Mouse (Mus musculus) embryonic stem cell, embryonic (primary cell): ENCODE measurements around the gene Nipal4.

Source experiments
- CTCF ChIA-PET, 4 experiments: fragments of 300-600 bp in 2 of 4; fragments of 350-600 bp in 2 of 4; sonication (Branson Sonifier 250); formaldehyde crosslinking; loops; one replicate each; lab custom pipeline; 2022; ENCODE audit warnings: inconsistent platforms in 2 of 4; lab: Charles Lee
- POLR2A ChIA-PET, 4 experiments: fragments of 300-600 bp in 2 of 4; fragments of 350-600 bp in 2 of 4; sonication (Branson Sonifier 250); formaldehyde crosslinking; loops; one replicate each; lab custom pipeline; 2022; ENCODE audit warnings: antibody characterized with exemption in 4 of 4, inconsistent platforms in 1 of 4; lab: Charles Lee

Nipal4 gene

DNA sequence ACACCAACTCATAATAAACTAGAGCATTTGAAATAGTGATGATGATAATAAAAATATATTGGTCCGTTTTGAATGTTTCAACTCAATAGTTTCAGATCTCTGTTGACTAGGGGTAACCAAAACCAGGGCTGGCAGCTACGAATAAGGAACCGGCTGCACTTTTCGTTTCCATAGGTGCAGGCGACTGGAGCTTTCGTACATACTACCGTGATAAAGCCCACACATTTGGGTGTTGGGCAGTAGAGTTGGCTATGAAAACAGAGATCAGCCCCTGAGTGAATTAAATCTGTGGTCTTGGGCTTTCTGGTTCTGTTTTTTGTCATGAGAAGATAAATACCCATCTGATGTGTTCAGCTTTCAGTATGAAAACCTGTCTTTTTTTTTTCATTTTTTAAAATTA, 40.0 kb downstream of the Nipal4 start:
- ChIA-PET CTCF (no interaction called here), POLR2A (interaction anchor here (0.7 to 4.8 kb wide), 18 partner anchors 9 to 70 kb away, joined by 3 to 45 read pairs (median 14); partner anchors contain the start of gene Adam19 (in 1 of the 4))

DNA sequence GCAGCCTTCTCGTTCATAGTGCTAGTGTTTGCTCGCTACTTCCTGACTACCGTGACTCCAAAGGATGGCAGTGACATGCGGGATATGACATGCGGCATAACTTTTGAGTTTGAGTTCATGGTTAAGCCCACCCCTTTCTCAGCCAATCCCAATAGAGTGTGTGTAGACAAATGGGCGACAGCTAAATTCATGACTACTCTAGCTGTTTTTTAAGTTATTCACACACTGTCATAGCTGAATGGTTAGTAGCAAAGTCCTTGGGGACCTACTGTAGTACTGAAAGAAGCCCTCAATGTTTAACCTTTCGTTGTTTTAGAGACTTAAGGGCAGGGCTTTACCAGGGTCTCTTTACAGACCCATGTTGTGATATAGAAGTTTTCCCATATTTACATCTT, 40.5 kb downstream of the Nipal4 start:
- CTCF ChIA-PET, result interaction anchor here in 2 of 4 experiments (0.7 to 1.1 kb wide), 3 partner anchors 19 to 151 kb away, joined by 3 to 4 read pairs (median 3); no protein-coding TSS in a partner anchor
- POLR2A ChIA-PET, result interaction anchor here (0.7 to 4.8 kb wide), 24 partner anchors 9 to 129 kb away, joined by 3 to 45 read pairs (median 8); partner anchors contain the start of gene Adam19 (in 2 of the 4)

DNA sequence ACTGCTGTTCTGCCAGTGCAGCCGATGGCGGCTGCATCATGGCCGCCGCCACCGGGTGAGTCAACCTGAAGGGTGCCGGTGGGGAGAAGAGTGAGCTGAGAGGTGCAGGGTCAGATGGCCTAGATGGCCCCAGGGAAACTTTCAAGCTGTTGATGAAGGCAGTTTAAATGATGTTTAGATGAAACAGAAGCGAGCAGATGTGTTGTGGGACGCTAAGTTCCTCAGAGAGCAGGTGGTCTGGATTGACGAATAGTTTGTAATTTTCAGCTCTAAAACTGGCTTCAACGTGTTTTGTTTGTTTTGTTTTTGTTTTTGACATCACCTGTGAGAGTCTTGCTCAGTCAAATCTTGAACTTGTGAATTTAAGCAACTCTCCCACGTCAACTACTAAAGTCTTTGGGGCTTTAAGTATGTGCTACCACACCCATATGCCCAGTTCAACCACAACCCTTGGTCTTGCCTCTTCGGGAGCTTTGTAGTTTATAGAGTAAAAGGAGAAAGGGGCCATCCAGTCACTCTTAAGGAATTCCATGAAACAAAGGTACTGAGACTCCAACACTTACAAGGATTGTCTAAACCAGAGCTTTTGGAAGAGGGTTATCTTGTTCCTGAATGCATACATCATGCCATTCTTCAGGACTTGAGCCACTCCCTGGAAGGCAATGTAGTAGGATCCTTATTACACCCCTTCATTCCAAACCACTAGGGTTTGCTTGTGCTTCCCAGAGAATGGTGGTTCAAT, 41.0 kb downstream of the Nipal4 start:
- ChIA-PET CTCF (interaction anchor here in 2 of 4 experiments (0.7 to 1.1 kb wide), 3 partner anchors 18 to 152 kb away, joined by 3 to 4 read pairs (median 3); no protein-coding TSS in a partner anchor), POLR2A (interaction anchor here (0.6 to 4.8 kb wide), 25 partner anchors 10 to 130 kb away, joined by 3 to 45 read pairs (median 7); partner anchors contain the start of gene Adam19 (in 2 of the 4))

DNA sequence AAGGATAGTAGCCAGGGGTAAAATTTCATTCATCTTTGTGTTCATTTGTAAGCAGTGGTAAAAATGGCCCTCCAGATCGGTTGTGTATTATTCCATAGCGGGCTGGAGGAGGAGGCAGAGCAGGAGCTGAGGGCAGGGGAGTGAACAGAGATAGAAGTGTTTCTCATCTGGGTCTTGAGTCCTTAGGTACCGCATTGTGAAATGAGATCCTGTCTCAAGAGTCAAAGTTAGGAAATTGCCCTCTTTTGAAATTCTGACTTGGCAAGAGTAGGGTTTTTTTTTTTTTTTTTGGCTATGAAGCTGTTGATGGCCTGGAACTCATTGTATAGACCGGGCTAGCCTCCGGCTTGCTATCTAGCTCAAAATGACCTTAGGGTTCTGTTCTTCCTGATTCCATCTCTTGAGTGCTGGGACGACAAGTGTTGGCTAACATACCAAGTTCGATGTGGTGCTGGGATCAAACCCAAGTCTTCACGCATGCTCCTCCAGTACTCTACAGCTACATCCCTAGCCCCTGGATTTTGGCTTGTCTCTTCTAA, 42.9 kb downstream of the Nipal4 start:
- ChIA-PET POLR2A (interaction anchor here in 3 of 4 experiments (0.6 to 13.4 kb wide), 14 partner anchors 9 to 1594 kb away, joined by 3 to 383 read pairs (median 4); partner anchors contain the start of gene Adam19 (in 1 of the 3)), CTCF (interaction anchor here in 1 of 4 experiments (0.5 to 0.6 kb wide), 2 partner anchors 29 to 158 kb away, joined by 3 to 7 read pairs; no protein-coding TSS in a partner anchor)

GRCm38 (mm10) chr11:46122875-46123274, 43.4 kb downstream of the Nipal4 start:
- CTCF ChIA-PET, result interaction anchor here in 1 of 4 experiments (0.5 kb wide), 1 partner anchor 158 kb away, joined by 3 read pairs; no protein-coding TSS in a partner anchor

DNA sequence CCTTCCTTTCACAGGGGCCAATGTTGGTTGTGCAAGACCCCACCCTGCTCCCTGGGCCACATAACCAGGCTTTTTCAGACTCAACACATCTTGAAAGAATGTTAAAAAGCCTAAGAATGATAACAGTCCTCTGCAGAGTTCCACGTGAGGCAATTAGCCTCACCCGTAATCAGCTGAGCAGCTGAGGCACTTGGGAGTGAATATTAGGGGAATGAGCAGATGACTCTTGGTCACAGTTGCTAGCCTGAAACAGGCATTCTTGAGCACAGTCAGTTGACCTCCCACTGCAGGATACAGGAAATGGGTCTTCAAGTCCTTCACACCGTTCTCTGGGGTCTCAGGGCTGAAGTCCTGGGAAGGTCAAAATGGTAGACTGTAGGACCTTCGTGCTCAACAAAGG, 44.6 kb downstream of the Nipal4 start:
- ChIA-PET POLR2A (interaction anchor here in 3 of 4 experiments (0.5 to 13.4 kb wide), 24 partner anchors 9 to 93 kb away, joined by 3 to 383 read pairs (median 4); partner anchors contain the start of gene Adam19 (in 1 of the 3)), CTCF (interaction anchor here in 2 of 4 experiments (0.6 to 1.4 kb wide), 2 partner anchors 55 to 62 kb away, joined by 3 to 4 read pairs; no protein-coding TSS in a partner anchor)

More at GRCm38 (mm10) chr11:46122875-46123274, 43.4 kb downstream of the Nipal4 start:
- POLR2A ChIA-PET, result interaction anchor here in 3 of 4 experiments (0.6 to 13.4 kb wide), 15 partner anchors 8 to 1593 kb away, joined by 3 to 383 read pairs (median 5); partner anchors contain the start of gene Adam19 (in 1 of the 3)

GRCm38 (mm10) chr11:46120084-46120483, 46.2 kb downstream of the Nipal4 start:
- POLR2A ChIA-PET, result interaction anchor here in 3 of 4 experiments (0.6 to 13.4 kb wide), 16 partner anchors 10 to 96 kb away, joined by 3 to 383 read pairs (median 6); partner anchors contain the start of gene Adam19 (in 2 of the 3)

DNA sequence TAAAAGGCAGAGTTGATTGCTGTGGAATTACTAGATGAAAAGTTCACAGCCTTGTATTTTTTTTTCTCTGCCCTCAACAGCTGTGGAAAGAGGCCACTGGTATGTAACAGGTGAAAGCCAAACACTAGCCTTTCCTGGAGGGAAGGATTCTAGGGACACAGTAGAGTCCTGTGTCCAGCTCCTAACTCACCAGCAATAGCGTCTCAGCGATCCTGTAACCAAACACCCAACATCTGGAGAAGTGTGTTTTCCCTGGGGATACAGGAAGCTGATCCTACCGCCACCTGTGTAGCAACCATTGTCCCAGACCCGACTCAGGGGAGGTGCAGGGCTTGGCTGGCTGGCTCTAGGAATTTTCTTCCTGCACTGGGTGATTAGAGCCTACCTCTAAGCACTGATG, 46.7 kb downstream of the Nipal4 start:
- ChIA-PET CTCF (interaction anchor here in 2 of 4 experiments (0.6 to 2.2 kb wide), 6 partner anchors 8 to 117 kb away, joined by 3 to 12 read pairs (median 3); no protein-coding TSS in a partner anchor), POLR2A (interaction anchor here (0.6 to 13.4 kb wide), 21 partner anchors 10 to 151 kb away, joined by 3 to 383 read pairs (median 5); partner anchors contain the start of gene Adam19 (in 2 of the 4))

More at GRCm38 (mm10) chr11:46120084-46120483, 46.2 kb downstream of the Nipal4 start:
- CTCF ChIA-PET, result interaction anchor here in 2 of 4 experiments (0.5 to 1.5 kb wide), 4 partner anchors 53 to 155 kb away, joined by 3 to 9 read pairs (median 4); no protein-coding TSS in a partner anchor

DNA sequence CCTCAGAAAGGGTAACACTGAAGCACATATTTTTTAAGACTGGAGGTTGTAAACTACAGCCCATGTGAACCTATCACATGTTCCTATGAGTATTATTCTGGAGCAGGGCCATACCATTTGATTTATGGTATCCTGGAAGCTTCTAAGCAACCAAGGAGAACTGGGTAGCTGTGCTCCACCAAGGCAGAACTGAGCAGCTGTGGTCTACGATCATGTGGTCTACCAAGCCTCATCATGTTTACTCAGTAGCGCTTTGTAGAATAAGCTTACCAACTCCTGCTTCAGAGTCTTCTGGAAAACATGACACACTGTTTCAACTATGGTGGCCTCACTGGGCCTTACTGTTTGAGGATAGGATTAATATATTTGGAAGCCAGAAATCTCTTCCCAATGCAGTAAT, 49.8 kb downstream of the Nipal4 start:
- CTCF ChIA-PET, result interaction anchor here in 2 of 4 experiments (1.1 to 1.9 kb wide), 2 partner anchors 10 to 45 kb away, joined by 3 to 6 read pairs; no protein-coding TSS in a partner anchor
- POLR2A ChIA-PET, result interaction anchor here in 3 of 4 experiments (0.9 to 13.4 kb wide), 23 partner anchors 9 to 63 kb away, joined by 3 to 383 read pairs (median 14); partner anchors contain the start of gene Adam19 (in 2 of the 3)

- ChIA-PET CTCF (interaction anchor here in 3 of 4 experiments (0.6 to 1.9 kb wide), 9 partner anchors 9 to 169 kb away, joined by 3 to 7 read pairs (median 3); no protein-coding TSS in a partner anchor), POLR2A (interaction anchor here (0.6 to 13.4 kb wide), 45 partner anchors 8 to 171 kb away, joined by 3 to 383 read pairs (median 5); partner anchors contain the start of genes Adam19 (in 2 of the 4) and Lsm11 (in 1 of the 4))
Measured at GRCm38 (mm10) chr11:46115411-46116173, 50.7 kb downstream of the Nipal4 start.

GRCm38 (mm10) chr11:46115011-46115410, 51.3 kb downstream of the Nipal4 start:
- ChIA-PET POLR2A (interaction anchor here (0.6 to 13.4 kb wide), 46 partner anchors 8 to 171 kb away, joined by 3 to 383 read pairs (median 6); partner anchors contain the start of genes Adam19 (in 2 of the 4) and Lsm11 (in 1 of the 4)), CTCF (interaction anchor here in 3 of 4 experiments (0.6 to 1.2 kb wide), 8 partner anchors 13 to 1473 kb away, joined by 3 to 4 read pairs (median 3); no protein-coding TSS in a partner anchor)

DNA sequence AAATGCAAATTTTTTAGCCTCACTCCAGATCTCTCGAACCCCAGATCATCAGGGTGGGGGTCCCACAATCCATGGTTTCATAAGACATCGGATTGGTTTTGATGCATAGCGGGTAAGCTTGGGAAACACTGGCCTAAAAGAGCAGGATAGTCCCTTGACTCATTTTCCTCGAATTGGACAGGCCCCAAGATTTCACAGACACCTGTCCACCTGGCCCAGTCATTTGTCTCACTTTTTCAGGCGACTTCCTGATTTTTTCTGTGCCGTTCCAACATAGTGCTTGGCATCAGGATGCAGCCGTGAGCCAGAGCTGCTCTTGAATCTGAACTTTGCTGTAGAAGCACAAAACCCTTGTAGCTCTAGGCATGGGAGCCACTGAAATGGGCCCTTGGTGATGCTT, 52.1 kb downstream of the Nipal4 start:
- ChIA-PET POLR2A (interaction anchor here in 3 of 4 experiments (0.6 to 13.4 kb wide), 31 partner anchors 7 to 170 kb away, joined by 3 to 383 read pairs (median 12); partner anchors contain the start of genes Adam19 (in 2 of the 3), Lsm11 (in 1 of the 3) and Thg1l (in 1 of the 3)), CTCF (interaction anchor here in 2 of 4 experiments (0.6 to 1.2 kb wide), 3 partner anchors 54 to 1473 kb away, joined by 3 read pairs; no protein-coding TSS in a partner anchor)

- CTCF ChIA-PET, result interaction anchor here in 3 of 4 experiments (0.7 to 1.2 kb wide), 3 partner anchors 62 to 161 kb away, joined by 4 to 7 read pairs (median 5); partner anchors contain the start of gene Thg1l (in 1 of the 3)
- POLR2A ChIA-PET, result interaction anchor here (0.7 to 13.4 kb wide), 20 partner anchors 8 to 263 kb away, joined by 3 to 383 read pairs (median 8); partner anchors contain the start of gene Adam19 (in 2 of the 4)
Measured at GRCm38 (mm10) chr11:46113211-46113610, 53.1 kb downstream of the Nipal4 start.

DNA sequence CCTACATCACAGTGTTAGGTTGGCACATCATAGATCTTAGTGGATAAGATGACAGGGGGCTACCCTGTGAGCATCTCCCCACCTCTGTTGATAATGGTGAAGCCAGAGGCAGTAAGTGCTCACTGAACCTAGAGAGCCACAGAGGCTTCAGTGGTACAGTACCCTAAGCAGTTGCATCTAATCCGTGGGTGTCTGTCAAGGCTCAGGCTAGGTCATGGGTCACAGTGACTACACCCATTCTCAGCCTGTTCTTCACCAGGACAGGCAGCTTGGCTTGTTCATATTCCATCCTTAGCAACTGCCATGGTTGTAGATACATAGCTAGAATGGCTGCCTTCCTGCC, 55.4 kb downstream of the Nipal4 start:
- CTCF ChIA-PET, result no interaction called here

DNA sequence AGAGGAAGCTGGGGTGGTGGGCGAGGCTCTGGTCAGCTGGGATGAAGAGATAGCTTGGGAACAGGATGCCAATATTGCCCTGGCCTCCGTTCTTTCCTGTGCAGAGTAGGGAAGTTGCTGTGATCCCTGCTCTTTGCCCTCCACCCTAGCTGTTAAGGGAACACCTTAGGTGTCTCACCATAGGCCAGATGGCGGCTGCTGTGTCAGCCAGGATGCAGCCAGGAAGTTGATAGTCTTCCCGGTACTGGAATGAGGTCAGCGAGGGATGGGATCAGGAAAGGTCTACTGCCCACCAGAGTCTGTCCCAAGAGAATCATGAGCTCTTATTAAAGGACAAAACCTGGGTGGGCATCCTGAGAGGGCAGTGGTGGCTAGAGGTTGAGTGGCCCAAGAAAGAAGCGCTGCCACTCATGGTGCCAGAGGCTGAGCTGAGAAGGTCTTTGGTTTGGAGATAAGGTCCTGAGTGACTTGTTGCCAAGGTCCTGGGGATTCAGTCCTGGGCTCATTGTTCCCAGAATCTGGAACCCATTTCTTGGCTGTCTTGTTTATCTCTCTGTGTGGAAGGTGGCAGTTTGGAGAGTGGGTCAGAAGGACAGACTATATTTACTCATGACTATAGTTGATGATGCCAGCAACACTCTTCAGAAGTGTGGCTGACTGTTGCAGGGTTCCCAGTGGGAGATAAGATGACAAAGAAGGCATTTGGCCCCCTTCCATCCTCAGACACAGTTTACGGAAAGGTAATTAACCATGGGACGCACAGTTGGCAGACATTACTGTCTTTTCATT, 56.0 kb downstream of the Nipal4 start:
- CTCF ChIA-PET, result no interaction called here
- POLR2A ChIA-PET, result interaction anchor here in 2 of 4 experiments (0.7 to 10.3 kb wide), 13 partner anchors 9 to 54 kb away, joined by 3 to 134 read pairs (median 5); partner anchors contain the start of gene Adam19 (in 1 of the 2)

More for the DNA sequence above, 55.4 kb downstream of the Nipal4 start:
- POLR2A ChIA-PET, result interaction anchor here in 2 of 4 experiments (0.9 to 13.4 kb wide), 9 partner anchors 10 to 54 kb away, joined by 3 to 383 read pairs (median 14); no protein-coding TSS in a partner anchor
